Mouse (Mus musculus) ovary, postnatal 10 days (tissue): Measurements from ENCODE around the gene Fam126b.
A peak's percentile ranks its signal among the peaks of the same experiment; 100 is the strongest.
"Not testable (repeated sequence)": the region's sequence is repeated elsewhere in the genome, so short reads cannot be mapped to it uniquely, and the experiment has no call there.

Source experiments
- DNase-seq: peaks from one replicate; pipeline ENCODE4 v3.0.0; 2022; ENCODE audit warnings: low spot score

Gene Fam126b

DNA sequence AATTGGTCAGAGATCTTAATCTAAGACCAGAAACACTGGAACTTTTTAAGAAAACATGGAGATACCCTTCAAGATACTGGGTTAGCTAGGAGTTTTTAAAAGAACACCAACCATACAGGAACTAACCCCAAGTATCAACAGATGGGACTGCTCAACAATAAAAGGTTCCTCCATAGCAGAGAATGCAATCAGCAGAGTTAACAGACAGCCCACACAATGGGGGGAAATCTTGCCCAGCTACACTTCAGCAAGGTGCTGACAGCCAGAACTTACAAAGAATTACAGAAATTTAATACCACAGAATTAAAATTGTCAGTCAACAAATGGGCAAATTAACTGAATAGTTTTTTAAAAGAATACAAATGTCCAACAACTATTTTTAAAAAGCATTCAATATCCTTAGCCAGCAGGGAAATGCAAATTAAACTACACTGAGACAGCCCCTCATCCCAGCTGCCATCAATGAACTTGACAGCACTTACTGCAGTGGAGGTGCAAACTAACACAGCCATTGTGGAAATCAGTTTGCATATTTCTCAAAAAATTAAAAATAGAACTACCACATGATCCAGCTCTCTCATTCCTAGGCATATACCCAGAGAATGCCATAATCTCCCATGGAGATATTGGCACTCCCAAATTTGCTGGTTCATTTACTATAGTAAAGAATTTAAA, 17.5 kb downstream of the Fam126b start:
- no peak for DNase-seq

DNA sequence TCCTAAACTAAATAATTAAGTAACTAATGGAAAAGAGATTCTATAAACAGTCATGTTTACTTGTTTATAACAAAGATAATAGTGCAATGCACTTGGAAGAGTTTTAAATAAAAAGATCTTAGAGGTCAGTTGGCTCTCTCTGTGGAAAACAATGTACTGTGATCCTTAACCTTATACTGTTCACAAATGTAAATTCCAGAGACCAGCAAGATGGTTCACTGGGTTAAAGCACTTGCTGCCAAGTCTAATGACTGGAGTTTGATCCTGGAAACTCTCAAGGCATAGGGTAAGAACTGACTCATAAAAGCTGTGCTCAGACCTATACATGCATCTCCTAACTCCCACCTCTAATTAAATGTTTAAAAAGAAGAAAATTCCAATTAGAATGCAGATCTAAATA, 19.5 kb downstream of the Fam126b start:
- DNase-seq: no peak

DNA sequence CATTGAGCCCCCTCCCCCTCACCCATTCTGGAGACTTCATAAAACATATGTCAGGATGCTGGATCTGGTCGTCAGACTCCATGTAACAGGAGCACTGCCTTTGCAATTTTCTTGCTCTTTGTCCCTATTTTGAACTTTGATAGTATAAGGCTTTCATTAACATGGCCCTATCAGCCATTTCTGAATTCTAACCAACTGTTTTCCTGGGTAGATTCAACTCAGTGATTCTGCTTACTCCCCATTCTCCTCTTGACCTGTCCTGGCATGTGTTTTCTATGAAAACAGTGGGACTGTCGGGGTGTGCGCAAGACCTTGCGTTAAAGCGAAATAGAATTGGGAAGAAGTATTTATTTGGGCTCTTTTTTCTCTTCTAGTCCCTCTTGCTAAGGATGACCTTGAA, 21.1 kb downstream of the Fam126b start:
- DNase-seq: no peak

DNA sequence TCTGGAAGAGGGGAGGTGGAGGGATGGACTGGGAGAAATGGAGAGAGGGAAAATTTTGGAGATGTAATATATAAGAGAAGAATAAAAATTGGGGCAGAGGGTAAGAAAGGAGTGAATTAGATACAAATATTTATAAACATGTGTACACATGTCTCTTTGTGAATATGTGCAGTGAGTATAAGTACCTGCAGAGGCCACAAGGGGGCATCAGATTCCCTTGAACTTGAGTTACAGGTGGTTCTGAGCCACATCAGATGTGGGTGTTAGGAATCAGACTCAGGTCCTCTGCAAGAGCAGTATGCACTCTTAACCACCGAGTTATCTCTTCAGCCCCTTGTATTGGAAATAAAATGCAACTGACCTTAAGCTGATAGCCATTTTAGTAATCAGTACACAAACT, 23.7 kb downstream of the Fam126b start:
- DNase-seq: peak; percentile 5

DNA sequence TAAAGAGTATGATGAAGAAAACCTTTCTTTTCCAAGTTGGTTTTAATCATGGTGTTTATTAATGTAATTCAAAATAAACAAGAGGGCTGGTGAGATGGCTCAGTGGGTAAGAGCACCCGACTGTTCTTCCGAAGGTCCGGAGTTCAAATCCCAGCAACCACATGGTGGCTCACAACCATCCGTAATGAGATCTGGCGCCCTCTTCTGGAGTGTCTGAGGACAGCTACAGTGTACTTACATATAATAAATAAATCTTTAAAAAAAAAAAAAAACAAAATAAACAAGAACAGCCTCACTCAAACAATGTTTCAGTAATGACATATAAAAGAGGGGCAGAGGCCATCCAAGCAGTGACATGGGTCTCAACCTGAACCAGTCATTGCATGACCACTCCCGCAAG, 25.8 kb downstream of the Fam126b start:
- DNase-seq: not testable (repeated sequence)

DNA sequence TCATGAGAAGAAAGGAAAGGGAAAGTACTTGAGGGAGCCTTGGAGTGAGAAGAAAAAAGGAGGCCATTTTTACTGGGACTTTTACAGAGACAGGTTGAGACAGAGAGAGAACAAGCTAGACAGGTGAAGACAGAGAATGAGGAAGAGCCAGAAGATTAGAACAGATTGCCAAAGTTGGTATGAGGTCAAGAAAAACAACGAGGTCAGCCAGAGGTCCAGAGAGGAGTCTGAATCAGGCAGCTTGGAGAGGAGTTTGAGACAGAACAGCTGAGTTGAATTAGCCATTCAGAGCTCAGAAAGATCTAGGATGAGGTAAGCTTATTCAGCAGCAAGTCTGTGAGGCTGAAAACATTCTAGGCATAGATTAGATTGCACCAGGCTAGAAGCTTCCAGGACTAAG, 44.7 kb downstream of the Fam126b start:
- DNase-seq: no peak

DNA sequence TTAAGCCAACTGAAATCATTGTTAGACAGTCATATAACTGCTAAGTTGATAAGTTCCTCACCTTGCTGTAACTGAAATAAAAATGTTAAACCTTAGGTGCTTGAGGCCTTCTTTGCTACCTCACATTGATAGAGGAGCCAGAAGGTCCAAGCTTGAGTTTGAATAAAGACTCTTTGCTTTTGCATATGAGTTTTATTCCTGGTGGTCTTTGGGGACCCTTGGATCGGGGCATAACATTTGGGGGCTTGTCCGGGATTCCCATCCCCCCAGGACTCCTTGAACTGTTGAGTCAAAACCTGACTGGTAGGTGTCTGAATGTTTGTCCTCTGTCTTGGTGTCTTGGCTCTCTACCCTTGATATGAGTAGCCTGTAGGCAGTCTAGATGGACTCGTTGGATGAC, 78.9 kb downstream of the Fam126b start:
- no peak for DNase-seq

DNA sequence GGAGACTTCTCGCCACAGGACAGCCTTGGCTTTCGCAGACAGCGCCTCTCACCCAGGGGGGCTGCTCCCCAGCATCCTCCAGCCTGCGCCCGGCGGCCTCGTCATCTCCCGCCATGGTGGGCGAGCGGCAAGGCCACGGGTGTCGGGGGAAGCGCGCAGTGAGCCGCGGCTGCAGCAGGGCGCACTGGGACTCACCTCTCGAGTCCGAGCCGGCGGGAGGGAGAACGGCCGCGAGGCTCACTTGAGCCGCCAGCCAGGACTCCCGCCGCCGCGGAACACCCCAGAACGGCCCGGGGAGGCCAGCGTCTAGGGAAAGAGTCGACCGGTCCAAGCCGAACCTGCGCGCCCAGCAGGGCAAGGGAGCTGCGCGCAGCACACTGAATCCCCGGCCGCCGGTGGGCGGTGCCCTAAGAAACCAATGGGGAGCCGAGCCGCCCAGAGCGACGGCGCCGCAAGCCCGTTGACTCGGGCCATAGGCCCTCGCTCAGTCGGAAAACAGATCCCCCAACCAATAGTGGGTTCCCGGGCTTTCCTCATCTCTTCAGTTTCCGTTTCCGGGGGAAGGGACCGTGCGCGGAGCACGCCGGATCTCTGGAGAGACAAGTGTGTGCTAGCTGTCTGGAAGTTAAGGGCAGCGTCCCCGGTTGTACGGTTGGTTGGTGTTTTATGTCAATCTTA, 81.4 kb downstream of the Fam126b start, which contains the start of gene Orc2:
Gene Orc2 (minus strand): TSS at position 533 of the 678 bp plus-strand sequence.
- DNase-seq: peak; percentile 75

DNA sequence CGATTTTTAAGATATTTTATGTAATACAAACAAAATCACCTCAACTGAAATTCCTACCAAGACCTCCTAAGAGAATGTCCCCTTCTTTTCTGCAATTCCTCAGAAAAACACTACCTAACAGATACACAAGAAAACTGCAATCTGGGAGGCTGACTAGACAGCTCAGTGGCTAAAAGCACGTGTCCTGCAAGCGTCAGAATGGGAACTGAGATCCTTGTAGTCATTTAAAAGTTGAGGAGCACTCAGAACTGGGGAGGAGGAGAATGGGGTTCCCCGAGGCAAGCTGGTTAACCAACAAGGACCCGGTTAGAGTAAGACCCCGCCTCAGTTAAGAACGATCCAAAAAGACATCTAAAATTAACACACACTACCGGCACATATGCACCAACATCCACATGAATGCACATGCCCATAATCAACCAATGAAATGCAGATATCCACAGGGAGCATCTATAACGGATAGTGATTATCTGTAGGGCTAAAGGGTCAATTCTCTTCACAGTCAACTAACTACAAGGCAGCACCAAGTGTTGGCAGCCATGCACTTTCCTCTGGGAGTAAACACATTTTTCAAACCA, 82.2 kb downstream of the Fam126b start:
- DNase-seq: no peak

DNA sequence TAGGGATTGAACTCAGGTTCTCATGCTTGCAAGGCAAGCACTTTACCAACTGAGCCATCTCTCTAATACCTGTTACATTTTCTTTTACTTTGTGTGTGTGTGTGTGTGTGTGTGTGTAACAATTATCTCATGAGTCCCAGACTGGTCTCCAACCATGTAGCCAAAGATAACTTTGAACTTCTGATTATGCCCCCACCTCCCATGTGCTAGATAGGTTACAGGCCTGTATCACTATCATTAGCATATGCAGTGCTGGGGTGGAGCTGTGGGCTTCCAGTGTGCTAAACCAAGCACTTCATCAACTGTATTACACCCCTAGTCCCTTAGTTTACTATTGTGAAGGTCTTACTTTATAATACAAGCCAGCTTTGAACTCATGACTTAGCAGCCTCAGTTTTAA, 83.0 kb downstream of the Fam126b start:
- no peak for DNase-seq

DNA sequence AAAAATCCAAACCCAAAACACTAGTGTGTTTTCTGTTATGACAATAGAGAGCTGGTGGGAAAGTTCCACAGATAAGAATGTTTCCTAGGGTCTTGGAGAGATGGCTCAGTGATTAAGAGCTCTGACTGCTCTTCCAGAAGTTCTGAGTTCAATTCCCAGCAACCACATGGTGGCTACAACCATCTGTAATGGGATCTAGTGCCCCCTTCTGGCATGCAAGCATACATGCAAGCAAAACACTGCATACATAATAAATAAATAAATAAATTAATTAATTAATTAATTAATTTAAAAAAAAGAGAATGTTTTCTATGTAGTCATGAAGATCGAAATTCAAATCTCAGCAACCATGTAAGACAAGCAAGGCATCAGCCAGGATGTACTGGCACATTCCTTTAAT, 87.4 kb downstream of the Fam126b start:
- DNase-seq: no peak

DNA sequence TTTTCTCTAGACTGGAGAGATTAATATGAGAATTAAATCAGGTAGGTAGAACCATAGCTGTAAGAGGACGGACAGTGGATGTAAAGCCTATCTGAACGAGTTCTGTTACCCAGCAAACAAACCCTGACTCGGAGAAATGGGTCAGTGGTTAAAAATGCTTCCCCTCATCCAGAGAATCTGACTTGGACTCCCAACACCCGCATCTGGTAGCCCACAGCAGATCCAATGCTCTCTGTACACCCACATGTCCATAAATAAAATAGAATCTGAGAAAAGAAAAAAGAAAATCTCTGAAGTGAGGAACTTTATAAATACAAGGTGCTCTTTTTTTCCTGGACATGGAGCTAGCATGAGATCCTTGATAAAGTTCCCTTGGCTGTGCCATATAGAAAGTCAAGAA, 88.4 kb downstream of the Fam126b start:
- DNase-seq: no peak

DNA sequence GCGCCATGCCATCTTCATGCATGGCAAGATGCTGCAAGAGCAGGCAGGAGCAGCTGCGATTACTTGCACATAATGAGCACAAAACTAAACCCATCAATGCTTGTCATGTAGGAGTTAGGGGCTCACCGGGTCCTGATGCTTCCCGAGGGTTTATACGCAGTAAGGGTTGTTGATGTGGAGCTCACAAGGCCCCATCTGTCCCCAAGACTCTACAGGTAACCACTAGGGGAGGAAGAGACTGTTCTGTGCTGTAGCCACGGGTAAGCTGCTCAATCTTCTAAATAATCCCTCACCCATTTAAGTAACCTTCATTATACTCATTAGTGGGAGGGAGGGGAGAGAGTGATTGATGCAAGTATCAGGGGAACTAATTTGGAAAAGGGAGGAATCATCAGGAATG, 90.5 kb downstream of the Fam126b start:
- no peak for DNase-seq

DNA sequence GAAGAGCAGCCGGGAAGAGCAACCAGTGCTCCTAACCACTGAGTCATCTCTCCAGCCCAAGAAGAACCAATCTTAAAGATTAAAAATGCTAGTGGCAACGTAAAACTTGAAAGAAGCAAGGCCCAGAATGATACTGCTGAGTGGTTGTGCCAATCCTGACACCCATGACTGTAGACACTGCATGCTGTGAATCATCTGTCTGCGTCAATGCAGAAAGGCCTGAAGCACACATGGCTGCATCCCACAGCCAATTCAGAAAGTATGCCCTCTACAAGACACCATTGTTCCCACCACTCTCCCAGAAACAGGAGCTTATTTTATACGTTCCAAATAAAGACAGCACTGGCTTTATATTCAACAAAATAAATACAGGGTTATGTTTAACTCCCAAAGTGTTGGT, 103.5 kb downstream of the Fam126b start:
- DNase-seq: no peak

DNA sequence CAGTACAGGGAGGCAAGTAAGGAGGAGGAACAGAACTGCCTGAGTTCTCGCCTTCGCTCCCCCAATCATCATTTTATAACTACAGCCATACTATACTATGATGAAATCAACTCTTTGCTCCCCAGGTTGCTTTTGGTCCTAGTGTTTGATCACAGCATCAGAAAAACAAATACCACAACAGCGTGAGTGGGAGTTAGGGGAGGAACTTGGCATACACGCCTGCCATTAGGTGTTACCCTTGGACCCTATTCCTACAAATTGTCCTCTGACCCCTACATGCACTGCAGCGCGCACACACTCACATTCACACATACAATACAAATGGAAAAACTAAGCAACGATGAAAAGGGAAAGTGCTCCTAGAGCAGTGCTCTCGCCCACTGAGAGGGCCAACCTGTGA, 110.5 kb downstream of the Fam126b start:
- DNase-seq: no peak
